Mouse (Mus musculus) adipocyte (in vitro differentiated cells): ENCODE measurements around the gene Lrrc8c.

Experiments
- DNase-seq: peaks from one replicate; pipeline ENCODE4 v3.0.0-alpha.2; 2016; ENCODE audit warnings: low spot score

The Lrrc8c gene

DNA sequence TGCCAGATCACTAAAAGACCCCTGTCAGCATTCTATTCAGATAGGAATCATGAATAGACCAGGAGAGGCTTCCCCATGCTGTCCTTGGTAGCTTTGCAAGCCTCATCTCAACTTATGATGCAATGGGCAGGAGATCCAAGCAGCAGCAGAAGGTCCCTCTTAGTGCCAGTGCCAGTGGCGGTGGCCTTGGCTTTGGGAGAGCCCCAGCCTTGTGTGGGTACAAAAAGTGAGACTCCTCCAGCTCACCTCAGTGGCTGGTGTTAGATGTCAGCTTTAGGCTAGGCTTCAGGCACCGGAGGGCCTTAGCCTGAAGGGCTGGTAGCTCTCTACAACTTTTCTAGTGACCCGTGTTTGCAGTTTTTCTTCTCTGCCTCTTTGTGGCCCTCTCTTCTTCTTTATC is 18.1 kb upstream of the Lrrc8c start:
- DNase-seq = no peak

DNA sequence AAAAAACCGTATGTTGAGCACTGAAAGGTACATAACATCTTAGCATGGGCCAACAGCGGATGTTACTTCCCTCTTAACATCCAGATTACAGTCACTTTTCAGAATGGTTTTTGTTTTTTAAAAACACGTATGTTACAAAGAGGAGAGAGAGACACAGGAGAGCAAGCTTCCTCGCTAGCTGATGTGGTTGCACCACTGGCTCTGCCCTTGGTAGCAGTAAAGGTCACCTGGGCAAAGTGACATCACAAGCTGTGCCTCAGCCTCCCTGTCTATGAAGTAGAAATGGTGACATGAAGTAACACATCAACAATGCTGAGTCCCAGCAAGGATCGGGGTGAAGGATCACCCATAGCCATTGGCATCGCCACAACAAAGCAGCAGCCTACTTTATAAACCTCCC is 10.4 kb upstream of the Lrrc8c start:
- DNase-seq = no peak

DNA sequence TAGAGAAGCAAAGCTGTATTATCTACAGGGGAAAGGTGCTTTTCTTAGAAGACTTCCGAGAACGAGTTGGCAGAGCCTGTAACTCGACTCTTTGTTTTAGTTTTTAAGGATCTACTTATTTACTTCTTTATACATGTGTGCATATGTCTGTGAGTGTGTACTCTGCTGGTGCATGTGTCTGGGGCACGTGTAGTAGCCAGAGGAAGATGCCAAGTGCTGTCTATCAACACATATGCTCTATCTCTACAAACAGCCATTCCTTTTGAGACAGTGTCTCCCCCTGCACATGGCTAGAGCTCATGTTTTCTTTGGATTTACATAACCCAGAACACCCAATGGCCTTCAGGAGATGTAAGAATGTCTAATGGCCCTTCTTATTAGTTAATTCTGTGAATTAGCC is 6.9 kb upstream of the Lrrc8c start:
- no peak for DNase-seq

DNA sequence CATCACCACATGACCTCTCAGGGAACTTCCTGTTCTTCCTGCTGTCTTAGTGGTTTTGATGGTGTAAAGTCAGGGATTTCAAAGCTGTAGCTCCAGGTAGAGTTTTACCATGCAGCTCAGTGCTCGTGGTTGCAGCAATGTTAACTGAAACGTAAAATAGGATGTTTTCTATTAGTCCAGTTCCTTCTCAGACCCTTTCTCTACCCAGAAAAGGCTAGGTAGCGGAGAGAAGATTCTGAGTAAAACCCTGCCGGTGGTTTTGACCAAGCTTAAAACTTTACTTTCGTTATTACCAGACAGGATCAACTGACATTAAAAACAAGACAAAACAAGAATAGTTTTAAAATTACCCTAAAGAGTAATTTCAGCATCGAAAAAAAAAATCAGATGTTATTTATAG is 3.7 kb upstream of the Lrrc8c start:
- no peak for DNase-seq

DNA sequence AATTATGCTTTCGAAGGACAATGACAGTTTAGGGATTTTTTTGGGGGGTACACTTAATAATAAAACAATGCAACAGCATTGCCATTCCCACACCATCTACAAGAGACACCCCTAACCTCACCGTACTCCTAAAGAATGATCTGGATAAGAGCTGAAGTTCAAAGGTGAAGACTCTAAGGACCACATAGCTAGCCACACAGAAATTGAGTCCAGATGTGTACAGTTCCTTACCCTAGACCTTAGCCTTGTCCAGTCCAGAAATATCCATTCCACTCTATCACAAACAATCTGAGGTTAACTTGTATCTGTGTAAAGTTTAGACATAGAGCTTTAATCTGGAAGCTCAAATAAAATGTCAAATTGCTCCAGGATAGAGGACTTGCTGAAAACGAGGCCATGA is 2.9 kb upstream of the Lrrc8c start:
- no peak for DNase-seq

DNA sequence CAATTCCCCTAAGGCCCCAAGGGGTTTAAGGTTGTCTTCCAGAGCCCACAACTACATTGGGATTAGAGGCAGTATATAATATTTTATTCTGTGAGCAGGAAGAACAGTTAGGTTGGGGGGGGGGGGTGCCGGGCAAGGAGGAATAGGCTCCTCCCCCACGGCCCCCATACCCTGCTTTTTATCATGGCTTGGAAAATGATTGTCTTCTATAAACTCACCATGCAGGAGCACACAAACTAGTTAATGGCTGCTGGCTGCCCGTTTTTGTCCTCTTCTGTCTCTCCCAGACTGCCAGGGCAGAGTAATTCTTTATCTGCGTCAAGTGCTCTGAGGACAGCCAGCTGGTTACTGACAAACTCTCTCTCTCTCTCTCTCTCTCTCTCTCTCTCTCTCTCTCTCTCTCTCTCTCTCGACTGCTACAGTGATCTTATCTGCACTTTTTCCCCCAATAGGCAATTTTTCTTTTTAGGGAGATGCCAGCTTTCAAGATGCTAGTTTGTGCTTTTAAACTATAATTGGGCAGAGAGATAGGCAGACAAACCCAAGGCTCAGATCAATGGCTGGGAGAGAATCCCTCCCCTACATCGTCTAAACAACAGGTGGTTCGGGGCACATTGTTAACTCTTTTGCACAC is 1.1 kb upstream of the Lrrc8c start:
- no peak for DNase-seq

DNA sequence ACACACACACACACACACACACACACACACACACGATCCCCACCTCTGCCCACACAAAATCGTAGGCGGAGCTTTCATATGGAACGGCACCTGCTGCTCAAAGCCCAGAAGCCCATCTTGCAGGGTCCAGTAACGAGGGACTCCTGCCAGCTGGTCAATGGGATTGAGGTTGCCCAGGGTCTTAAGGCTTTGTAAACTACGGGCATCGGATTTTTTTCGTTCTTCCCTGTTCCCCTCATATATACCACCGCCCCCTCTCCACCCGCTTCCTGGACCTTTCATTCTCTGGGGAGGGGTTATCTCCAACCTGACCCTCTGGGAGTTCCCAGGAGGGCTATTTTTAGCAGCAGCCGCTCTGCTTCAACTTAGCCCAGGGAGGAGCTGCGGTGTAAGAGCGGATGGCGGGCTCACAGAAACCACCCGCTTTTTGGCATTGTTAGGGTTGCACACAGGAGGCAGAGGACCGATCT is 527 bp upstream of the Lrrc8c start:
- no peak for DNase-seq

DNA sequence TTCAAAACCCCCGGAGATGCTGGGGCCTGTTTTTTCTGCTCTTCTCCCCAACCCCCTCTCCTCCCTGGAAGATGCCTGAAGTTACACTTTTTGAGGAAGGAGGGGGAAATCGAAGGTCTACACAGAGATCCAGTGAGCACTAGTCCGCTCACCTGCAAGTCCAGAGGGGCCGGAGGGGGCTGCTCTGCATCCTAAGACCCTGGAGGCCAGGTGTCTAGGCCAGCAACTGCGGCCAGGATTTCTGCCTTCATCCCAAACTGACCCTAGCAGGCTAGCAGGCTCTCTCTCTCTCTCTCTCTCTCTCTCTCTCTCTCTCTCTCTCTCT is 750 bp downstream of the Lrrc8c start:
- DNase-seq = no peak

DNA sequence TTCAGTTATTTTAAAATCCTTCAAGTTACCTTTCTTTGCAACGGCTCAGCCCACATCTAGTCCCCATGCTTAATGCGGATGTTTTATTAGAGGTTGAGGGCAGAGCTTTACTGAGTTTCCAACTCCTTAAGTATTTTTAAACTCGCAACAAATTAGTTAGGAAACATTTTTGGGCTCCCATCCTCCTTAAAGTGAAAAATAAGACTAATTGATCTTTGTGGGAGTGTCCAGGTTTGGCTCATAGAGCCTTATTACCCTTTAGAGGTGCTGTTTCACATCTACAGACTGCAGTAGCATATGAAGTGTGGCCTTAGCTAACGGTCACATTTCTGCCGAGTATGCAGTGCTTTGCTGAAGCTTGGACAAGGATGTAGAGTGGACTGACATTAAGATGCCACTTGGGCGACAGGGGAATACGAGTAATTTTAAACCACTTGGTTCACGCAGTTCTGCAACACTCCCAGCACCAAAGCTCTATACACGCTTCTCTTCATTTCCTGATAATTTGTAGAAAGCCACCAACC is 1.3 kb downstream of the Lrrc8c start:
- DNase-seq = no peak

DNA sequence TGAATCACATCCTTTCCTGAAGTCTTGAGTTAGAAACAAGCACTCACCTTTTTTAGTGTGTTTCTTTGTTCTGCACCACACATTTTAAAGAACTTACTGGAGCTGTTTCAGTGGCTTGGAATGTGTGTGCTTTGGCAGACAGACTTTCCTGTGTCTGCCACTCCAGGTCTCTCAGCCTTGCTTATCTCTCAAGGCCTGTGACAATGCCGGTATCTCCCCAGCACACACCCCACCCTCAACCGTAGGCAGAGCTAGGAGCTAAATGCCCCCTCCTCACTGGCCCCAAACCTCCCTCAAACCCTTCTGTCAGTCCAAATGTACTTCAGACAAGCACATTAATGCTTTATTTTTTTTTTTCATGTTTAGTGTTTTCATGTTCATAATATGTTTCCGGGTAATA is 4.3 kb downstream of the Lrrc8c start:
- DNase-seq = no peak

DNA sequence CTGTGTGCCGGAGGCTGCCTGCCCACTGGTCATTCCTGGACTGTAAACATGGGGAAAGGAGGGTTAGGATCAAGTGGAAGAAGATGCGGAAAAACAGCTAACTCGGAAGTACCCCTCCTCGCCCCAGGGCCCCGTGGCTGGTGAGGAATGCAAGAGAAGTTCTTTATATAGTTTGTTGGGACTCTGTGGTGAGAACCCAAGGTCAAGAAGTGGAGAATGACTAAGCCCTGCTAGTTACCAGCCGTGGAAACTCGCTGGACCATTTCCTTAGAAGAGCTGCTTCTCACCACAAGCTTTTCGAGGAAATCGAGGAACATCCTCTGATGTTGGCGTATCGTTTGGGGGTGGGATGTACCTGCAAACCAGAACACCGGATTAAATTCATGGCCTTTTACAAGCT is 5.8 kb downstream of the Lrrc8c start:
- no peak for DNase-seq

DNA sequence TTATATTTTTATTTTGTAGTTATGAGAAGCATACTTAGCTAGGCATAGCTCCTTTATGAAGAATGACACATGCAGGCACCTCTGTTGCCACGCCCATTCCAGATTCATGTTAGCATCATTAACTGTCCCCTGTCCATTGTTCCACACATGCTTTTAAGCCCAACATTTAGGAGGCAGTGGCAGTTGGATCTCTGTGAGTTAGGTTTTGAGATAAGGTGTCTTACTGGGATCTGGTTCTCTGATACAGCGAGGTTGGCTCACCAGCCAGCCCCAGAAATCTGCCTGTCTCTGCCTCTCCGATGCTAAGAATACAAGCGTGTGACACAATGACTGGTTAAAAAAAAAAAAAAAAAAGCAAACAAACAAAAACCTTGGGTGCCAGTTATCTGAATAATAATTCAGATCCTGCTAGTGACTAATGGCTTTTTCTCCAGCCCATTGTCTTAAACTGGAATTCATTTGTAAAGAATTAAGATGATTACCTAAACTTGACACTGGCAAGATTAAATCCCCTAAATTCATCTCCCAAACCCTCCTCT is 7.0 kb downstream of the Lrrc8c start:
- no peak for DNase-seq

DNA sequence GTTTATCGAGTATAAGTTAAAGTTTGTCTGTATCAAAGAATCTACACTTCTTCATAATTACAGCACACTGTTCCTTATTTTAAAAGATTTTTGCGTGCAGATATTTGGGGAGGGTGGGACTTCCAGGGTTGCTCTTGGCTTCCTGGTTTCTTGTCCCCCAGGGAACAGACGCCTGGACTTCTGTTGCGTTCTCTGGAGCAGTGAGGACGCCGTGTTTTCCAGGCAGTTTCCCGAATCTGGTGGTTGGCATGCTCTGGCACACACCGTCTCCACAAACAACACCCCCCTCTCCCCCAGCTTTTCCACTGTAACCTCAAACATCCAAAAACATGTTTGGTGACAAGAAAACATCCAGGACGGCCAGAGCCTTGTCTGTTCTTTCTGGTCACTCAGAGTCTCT is 7.6 kb downstream of the Lrrc8c start:
- DNase-seq = no peak

DNA sequence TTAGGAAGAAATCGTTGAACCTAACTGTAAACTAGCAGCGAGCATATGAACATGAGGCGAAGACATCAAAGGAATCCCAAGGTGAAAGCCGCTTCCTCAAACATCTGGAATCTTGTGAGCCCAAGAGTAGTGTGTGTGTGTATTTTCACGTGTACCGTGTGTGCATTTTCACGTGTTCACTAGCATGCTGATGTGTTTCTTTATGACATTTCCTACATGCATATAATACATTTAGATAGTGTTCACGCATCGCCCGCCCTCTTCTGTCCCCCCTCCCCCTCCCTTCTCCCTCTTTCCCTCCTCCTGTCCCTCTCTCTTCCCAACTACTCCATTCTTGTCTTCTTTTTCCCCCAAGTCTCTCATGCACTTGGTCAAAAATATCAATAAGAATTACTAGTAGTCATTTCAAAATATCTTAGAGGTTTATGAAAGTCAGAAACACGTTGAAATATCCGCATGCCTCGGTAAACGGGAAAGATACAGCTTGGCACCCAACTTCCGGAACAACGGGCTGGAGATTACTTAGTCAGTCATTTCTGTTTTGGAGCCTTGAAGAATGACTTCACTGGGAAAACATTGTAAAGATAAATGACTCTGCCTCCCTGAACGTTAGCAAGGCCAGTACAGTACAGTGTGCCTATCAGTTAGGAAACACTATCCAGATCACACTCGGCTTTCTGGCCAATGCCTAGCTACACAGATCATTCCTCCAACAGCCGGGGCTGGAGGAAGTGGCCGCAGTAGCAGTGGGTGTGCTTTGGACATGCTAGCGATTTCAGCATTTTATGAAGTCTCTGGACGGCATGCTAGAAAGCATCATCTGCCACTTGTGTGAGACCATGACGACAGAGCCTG is 8.5 kb downstream of the Lrrc8c start:
- DNase-seq = no peak

DNA sequence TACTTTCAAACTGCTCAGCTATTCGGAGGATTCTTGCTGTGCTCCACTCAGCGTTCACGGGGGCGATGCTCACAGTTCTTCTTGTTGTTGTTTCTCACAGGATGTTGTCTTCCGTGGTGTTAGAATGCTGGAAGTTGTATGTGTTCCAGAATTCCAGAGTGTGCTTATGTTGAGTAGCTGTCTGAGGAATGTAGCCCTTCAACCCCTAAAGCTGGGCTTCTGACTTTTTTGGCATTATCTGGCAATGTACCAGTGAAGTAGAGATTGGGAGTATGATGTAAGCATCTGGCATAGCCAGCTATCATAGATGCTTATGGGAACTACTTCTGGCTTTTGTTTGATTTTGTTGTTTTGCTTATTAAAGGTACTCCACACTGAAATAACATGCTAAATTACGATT is 11.4 kb downstream of the Lrrc8c start:
- no peak for DNase-seq

DNA sequence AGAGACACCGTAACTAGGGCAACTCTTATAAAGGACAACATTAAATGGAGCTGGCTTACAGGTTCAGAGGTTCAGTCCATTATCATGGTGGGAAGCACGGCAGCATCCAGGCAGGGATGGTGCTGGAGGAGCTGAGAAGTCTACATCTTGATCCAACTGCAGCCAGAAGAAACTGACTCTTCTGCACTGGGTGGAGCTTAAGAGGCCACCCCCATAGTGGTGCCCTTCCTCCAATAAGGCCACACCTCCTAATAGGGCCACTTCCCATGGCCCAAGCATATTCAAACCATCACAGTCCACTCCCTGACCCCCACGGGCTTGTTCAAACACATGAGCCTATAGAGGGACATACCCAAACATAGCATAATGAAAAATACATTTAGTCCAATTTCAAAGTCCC is 16.0 kb downstream of the Lrrc8c start:
- DNase-seq = no peak

DNA sequence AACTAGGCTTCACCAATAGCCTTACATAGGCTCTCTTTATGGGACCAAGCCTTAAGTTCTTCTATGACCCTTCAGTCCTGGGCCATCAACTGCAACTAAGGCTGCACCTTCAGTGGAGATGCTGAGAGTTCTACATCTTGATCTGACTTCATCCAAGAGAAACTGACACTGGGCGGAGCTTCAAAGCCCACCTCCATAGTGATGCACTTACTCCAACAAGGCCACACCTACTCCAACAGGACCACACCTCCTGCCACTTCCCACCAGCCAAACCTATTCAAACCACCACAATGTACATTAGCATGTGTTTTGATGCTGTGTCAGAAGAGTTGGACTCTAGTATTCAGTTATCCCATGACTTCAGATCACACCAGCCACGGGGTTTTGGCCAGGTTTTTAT is 17.0 kb downstream of the Lrrc8c start:
- no peak for DNase-seq

DNA sequence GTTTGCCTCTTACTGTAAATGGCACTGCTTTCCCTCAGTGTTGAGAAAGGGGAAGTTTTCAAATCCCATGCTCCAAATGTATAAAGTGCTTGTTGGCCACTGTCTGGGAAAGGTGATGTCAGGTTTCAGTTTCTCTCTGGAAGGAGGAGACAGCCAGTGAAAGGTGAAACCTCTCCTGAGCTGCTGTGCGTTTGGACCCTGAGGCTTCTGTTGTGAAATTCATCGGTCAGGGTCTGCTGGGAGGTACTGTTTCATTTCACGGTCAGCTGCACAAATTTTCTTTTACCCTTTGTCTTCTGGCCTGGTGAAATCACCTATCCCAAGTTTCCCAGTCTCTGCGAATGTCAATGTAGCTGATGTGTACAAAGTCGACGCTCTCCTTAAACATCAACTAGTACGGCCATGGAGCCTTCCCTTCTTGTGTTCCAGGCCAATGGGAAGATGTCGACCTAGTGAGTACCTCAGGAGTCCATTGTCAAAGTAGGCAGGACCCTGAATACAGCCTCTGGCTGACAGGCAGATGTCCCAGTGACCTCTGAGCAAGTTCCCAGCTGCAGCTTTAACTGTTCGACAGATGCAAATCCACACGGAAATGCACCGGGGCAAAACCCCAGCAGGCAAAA is 18.0 kb downstream of the Lrrc8c start:
- DNase-seq = no peak

DNA sequence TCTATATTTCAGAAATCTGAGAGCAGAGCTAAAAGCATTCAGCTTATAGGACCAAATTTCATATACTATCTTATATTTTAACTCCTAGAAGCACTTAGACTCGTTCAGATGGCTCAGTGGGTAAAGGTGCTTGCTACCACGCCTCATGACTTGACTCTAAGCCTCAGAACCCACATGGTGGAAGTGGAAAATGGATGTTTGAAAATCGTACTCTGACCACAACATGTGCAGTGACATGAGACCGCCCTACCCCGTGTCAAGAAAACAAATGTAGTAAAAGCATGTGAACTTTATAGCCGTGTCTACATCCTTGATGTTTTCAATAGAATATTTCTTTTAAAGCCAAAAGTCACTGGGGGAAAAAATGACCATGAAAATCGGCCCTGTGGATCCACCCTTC is 21.9 kb downstream of the Lrrc8c start:
- no peak for DNase-seq

DNA sequence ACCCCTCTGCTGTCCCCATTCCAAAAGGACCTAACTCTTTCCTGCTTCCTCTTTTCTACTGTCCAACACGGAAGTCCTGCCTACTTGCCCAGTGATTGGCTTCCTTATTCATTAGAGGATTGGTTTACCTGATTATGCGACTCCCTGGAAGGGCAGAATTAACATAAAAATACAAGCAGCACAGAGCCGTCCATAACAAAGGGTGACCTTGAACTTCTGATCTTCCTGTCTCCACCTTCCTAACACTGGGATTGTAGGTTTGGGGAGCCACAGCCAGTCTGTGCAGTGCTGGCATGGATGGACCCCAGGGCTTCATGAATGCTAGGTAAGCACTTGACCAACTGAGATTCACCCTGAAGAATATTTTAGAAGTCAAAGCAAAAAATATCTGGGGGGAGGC is 25.9 kb downstream of the Lrrc8c start:
- DNase-seq = no peak

DNA sequence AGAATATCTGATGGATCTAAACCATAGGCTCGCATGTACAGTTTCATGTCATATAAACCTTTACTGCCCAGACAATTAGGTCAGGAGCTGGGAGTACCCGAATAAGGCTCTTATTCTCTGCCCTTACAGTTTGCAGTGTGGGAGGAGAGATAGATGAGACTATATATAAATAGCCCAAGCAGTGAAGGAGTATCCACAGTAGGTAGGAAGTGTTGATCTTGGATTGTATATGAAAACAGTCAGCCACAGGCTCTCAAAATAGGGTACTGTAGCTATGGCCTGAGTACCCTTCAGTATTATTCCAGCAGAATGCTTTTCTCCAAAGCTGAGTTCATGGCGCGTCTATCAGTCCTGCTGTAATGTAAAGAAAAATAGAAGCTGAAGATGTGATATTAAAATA is 27.9 kb downstream of the Lrrc8c start:
- DNase-seq = no peak

DNA sequence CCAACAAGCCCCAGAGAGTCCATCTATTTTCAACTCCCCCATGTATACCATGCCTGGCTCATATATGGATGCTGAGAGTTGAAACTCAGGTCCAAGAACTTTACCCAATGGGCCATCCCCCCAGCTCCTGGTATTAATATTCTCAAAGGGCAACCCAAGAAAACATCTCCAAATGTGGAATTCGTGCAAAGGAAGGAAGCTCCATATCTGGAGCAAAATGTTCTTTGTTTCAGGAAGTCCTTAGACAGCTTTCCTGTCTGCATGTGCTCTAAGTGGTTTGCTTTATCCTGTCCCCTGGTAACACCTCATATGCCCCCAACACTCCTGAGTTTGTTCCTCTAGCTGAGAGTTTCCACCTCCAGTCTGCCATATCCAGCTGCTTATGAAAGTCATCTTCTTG is 32.6 kb downstream of the Lrrc8c start:
- DNase-seq = no peak

DNA sequence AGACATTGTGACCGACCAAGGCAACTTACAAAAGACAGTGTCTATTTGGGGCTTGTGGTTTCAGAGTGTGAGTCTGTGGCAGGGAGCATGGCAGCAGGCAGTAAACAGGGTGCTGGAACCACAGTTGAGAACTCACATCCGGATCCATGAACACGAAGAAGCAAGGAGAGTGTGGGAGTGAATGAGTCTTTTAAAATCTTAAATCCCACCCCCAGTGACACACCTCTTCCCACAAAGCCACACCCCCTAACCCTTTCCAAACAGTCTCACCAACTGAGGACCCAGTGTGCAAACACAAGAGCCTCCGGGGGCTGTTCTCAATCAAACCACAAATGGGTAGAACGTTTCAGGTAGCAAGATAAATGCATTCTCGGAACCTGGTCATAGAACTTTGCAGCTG is 37.1 kb downstream of the Lrrc8c start:
- no peak for DNase-seq
